Mouse (Mus musculus): ENCODE results near the gene Cacna1b.

GRCm38 (mm10) chr2:24680731-24681130 is 82.2 kb downstream of the Cacna1b start:
- TF ChIP-seq CTCF (IDR thresholded peaks at IDR 0.05; ENCODE audit: low read depth), result no peak
- no peak for TF ChIP-seq EP300 (IDR thresholded peaks at IDR 0.05; ENCODE audit: low read depth)
